Mouse (Mus musculus) liver, embryonic 13.5 days (tissue): ENCODE data around the gene Bola2. TPM values are rescaled to one million over a fixed set of nuclear protein-coding genes. Genes with fewer than 3 reads are reported as not detected.

Experiments
- ATAC-seq: fragments of 200-750 bp; cut with Nextera tagmentation; 2 replicates; pipeline ENCODE4 v1.8.0; 2017; ENCODE audit warnings: low read depth, mild to moderate bottlenecking, moderate number of reproducible peaks, moderate library complexity
- DNase-seq: peaks from one replicate; pipeline ENCODE4 v3.0.0; 2022
- H3K27ac ChIP-seq: fragments of 300-500 bp; sonication (generic); 2 replicates; pipeline ENCODE4 v1.5.1; 2015; ENCODE audit warnings: moderate library complexity, mild to moderate bottlenecking, inconsistent platforms
- H3K27me3 ChIP-seq: fragments of 300-500 bp; sonication (generic); 2 replicates; pipeline ENCODE4 v1.6.1; 2015; ENCODE audit warnings: mild to moderate bottlenecking, inconsistent platforms
- H3K36me3 ChIP-seq: fragments of 300-500 bp; sonication (generic); 2 replicates; pipeline ENCODE4 v1.6.1; 2015; ENCODE audit warnings: mild to moderate bottlenecking, inconsistent platforms
- H3K4me1 ChIP-seq: fragments of 300-500 bp; sonication (generic); replicated peaks from 2 replicates; pipeline ENCODE4 v1.6.1; 2015; ENCODE audit warnings: inconsistent platforms
- H3K4me2 ChIP-seq: fragments of 300-500 bp; sonication (generic); 2 replicates; pipeline ENCODE4 v1.6.1; 2015; ENCODE audit warnings: inconsistent platforms, mild to moderate bottlenecking, moderate library complexity
- H3K4me3 ChIP-seq: fragments of 300-500 bp; sonication (generic); replicated peaks from 2 replicates; pipeline ENCODE4 v1.5.1; 2015; ENCODE audit warnings: mild to moderate bottlenecking, inconsistent platforms
- H3K9ac ChIP-seq: fragments of 300-500 bp; sonication (generic); 2 replicates; pipeline ENCODE4 v1.6.1; 2015; ENCODE audit warnings: mild to moderate bottlenecking, inconsistent platforms
- H3K9me3 ChIP-seq: fragments of 300-500 bp; sonication (generic); replicated peaks from 2 replicates; pipeline ENCODE4 v1.6.1; 2016; ENCODE audit warnings: inconsistent platforms
- WGBS: fragments of 180-500 bp; shearing (Covaris S2); methylation state at CpG from one replicate; pipeline ENCODE4 v1.1.7; 2015; ENCODE audit not compliant: insufficient replicate concordance; 5-methylcytosine and 5-hydroxymethylcytosine counted together
- polyA plus RNA-seq: library from polyadenylated mRNA; unstranded; fragments of >200 nt; fragmentation: Nextera tagmentation; extraction: Ambion mirVana; gene quantifications from 2 replicates; pipeline ENCODE4 v1.2.1, GENCODE M21; 2015

The Bola2 gene
- polyA plus RNA-seq, 1 experiment from 2014 or later: 128 TPM

DNA sequence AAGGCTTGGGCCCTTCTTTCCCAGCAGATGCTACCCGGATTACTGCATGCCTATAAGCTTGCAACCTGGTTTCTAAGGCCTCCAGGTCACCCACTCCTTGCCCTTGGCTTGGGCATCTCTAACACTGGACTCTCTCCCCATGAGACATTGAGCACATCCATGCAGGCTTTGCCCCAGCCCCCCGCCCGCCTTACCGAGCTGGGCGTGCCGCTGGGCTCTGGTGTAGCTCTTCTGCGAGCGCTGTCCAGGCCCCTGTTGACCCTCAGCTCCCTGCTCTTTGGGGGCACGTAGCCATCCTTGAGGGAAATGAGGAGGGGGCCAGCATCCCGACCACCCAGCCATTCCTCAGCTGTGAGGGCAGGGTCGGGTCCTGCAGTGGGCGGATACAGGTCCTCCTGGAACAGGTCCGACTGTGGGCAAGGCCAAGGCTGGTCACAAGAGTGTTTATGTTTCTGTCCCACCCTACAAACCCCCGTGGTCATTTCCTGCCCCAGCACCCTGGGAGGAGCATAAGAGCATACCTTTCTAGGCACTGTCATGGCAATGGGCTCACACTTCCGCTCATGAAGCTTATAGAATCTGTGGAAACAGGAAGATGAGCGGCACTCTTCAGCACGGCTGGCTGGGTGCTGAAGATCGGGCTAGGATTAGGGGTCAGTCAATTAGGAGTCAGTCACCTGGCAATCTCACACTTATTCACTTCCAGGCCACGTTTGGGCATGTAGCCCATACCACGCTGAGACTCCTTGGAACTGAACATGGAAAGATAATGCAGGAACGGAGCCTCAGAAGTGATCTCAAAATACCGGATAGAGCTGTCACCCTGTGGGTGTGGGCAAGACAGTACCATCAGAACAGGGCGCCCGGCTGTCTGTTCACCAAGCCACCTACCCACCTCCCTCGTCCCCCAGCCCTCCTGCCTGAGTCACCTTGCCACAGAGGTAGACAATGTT is 5.1 kb downstream of the Bola2 start:
- peaks cover 36% of the 10 kb centered on the region; the same call in 1 of the 2 replicates for H3K36me3 ChIP-seq
- H3K27ac ChIP-seq: no peak overlapping the region; the same call in 1 of the 2 replicates
- WGBS: 74% methylated on average over 25 of the region's 25 CpGs
- DNase-seq (no peak), ATAC-seq (no peak)
- H3K4me1 ChIP-seq: peaks cover 74% of the 10 kb centered on the region
- H3K9me3 ChIP-seq: no peaks in the 10 kb centered on the region
- H3K27me3 ChIP-seq: peaks cover 38% of the 10 kb centered on the region
- no peak overlapping the region for H3K4me3 ChIP-seq
- H3K4me2 ChIP-seq: peak overlapping the region; percentile 47; the same call in 1 of the 2 replicates
- H3K9ac ChIP-seq: 0 out of 2 replicates have a peak overlapping the region, but pooled peaks have one; percentile 33

DNA sequence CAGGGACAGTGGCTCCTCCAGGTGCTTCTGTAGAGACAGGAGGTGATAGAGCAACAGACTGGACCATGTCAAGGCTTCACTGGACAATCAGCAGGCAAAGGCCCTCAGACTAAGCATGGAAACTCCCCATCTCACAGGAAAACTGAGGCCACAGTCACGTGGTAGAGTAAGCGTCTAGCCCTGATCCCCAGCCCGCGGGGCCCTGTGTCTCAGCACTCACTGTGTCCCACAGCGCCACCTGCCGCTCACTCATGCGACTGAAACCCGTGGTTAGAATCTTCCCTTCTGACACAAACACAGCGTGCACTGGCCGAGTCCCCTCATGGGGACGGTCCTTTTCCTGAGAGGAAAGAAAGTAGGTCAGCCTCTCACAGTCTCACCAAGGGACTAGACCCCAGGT is 5.9 kb downstream of the Bola2 start:
- Histone ChIP-seq H3K4me2 (peak overlapping the region; percentile 47), H3K4me3 (peak overlapping the region; percentile 32), H3K4me1 (peaks cover 74% of the 10 kb centered on the region), H3K36me3 (peaks cover 36% of the 10 kb centered on the region; the same call in 1 of the 2 replicates), H3K9ac (peak overlapping the region; percentile 33; the same call in 1 of the 2 replicates), H3K27ac (no peak overlapping the region; the same call in 1 of the 2 replicates), H3K27me3 (peaks cover 42% of the 10 kb centered on the region), H3K9me3 (no peaks in the 10 kb centered on the region)
- ATAC-seq (peak; percentile 52), DNase-seq (peak; percentile 80)
- WGBS: under 1% methylated on average over 11 of the region's 11 CpGs

DNA sequence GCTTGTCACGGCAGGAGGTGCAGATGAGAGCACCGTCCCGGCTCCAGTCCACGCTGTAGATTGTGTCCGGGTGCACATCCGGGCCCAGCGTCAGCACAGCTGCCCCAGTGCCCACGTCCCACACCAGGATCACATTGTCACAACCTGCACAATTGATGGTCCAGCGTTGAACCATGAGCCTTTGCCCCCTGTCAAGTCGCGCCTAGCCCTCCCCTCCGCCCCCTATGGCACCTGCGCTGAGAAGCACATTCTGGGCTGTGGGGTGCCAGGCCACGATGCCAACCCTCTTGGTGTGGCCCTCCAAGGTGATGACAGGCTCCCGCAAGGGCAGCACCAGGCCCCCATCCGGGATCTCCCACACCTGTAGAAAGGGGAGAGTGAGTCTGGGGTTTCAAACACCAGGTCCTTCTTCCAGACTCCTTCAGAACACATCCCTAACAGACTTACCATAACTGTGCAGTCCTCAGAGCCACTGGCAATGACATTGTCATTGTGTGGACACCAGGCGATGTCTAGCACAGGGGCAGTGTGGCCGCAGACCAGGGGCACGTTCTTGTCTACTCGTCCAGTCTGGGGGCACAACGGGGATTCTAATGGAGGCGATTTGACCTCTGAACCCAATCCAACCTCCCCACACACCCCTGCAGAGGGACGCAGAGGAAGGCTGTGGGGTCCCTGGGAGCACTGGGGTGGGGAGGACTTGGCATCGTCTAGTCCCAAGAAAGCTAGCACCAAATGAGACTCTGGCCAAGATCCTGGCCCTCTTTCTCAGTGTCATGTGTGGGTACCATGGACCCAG is 6.6 kb downstream of the Bola2 start:
- peak overlapping the region; percentile 33 for H3K9ac ChIP-seq

DNA sequence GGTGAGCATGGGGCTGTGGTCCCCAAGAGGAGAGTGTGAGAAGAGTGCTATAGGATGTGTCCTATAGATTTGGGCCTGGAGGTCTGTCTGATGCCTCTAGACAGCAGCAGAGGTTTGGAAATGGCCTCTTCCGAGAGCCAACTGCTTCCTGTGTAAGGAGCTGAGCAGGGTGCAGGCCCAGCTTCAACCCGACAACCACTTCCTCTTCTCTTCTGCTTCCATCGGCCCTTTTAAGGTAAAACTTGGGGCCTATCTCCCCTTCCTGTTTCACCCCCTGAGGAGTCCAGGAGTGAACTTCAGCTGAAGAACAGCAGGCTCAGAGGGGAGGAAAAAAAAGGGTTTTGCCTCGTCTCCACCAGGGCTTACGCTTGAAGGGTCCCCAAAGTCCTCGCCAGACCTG is 7.2 kb downstream of the Bola2 start:
- ATAC-seq: no peak
- peaks cover 42% of the 10 kb centered on the region for H3K27me3 ChIP-seq
- H3K9me3 ChIP-seq: no peaks in the 10 kb centered on the region
- peaks cover 62% of the 10 kb centered on the region for H3K4me1 ChIP-seq
- DNase-seq: no peak
- H3K36me3 ChIP-seq: peaks cover 30% of the 10 kb centered on the region; the same call in 1 of the 2 replicates
- WGBS: 30% methylated on average over 6 of the region's 6 CpGs
- H3K4me2 ChIP-seq: peak overlapping the region; percentile 64
- H3K27ac ChIP-seq: peak overlapping the region; percentile 73
- peak overlapping the region; percentile 50 for H3K4me3 ChIP-seq
- peak overlapping the region; percentile 49; the same call in 1 of the 2 replicates for H3K9ac ChIP-seq

More for the DNA sequence above, 6.6 kb downstream of the Bola2 start:
- Histone ChIP-seq H3K9me3 (no peaks in the 10 kb centered on the region), H3K27ac (peak overlapping the region; percentile 53), H3K4me3 (peak overlapping the region; percentile 32), H3K27me3 (peaks cover 42% of the 10 kb centered on the region), H3K4me1 (peaks cover 68% of the 10 kb centered on the region), H3K36me3 (peaks cover 36% of the 10 kb centered on the region; the same call in 1 of the 2 replicates), H3K4me2 (peak overlapping the region; percentile 47)
- 48% methylated on average over 24 of the region's 24 CpGs for WGBS
- no peak for DNase-seq
- no peak for ATAC-seq

DNA sequence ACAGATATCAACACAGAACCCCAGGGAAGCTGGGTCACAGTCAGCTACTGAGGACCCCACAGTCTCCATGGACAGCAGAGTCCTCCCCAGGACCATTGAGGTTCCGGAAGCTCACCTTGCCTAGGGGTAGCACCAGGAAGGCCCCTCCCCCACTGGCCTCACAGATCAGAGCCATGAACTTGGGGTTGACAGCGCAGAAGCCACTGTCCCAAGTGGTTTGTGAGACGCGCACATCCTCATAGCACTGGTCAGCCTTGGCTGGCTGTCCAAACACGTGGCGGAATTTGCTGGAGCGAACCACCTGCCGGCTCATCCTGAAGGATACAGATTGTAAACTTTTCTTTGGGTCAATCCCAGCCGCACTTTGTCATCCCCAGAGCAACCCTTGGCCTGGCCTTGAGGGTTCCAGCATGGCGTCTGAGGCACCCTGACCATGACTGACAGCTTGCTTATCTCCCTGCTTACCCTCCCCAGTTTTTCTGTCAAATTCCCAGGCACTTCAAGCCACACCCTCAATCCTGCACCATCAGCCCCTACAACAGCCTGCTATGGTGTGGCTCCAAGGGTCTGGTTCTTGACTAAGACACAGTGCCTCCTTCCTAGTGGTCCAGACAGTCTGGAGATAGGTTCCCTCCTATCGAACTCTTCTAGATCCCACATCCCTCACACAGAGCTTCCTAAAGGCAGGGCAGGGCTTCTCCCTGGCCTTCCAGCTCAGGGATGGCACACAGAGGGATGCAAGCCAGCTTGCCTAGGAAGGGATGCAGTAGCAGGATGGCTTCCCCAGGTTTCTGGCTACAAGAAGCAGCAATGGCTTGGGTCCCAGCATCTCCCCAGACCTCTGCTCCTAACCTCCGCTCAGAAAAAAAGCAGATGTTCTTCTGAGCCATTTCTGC is 7.9 kb downstream of the Bola2 start:
- 46% methylated on average over 12 of the region's 12 CpGs for WGBS

DNA sequence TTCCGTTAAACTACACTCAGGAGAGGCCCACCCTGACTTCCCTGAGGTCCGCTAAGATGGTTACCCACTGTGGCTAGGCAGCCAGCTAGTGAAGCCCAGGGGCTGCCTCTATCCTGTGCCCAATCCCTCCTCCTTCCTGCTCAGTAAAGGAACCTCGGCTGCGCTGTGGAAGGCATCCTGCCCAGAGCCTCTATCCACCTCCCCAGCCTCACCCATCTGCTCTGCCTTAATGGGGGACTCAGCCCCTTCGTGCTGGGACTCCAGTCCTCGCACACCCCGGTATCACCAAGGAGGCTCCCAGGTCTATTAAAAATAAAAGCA is 8.5 kb downstream of the Bola2 start:
- H3K27ac ChIP-seq: peak overlapping the region; percentile 73

More for the DNA sequence above, 7.9 kb downstream of the Bola2 start:
- ATAC-seq: no peak
- Histone ChIP-seq H3K9me3 (no peaks in the 10 kb centered on the region), H3K4me1 (peaks cover 64% of the 10 kb centered on the region), H3K27ac (peak overlapping the region; percentile 73), H3K27me3 (peaks cover 42% of the 10 kb centered on the region), H3K4me3 (peak overlapping the region; percentile 50), H3K36me3 (peaks cover 23% of the 10 kb centered on the region; the same call in 1 of the 2 replicates), H3K4me2 (peak overlapping the region; percentile 64), H3K9ac (peak overlapping the region; percentile 49)
- DNase-seq: no peak

DNA sequence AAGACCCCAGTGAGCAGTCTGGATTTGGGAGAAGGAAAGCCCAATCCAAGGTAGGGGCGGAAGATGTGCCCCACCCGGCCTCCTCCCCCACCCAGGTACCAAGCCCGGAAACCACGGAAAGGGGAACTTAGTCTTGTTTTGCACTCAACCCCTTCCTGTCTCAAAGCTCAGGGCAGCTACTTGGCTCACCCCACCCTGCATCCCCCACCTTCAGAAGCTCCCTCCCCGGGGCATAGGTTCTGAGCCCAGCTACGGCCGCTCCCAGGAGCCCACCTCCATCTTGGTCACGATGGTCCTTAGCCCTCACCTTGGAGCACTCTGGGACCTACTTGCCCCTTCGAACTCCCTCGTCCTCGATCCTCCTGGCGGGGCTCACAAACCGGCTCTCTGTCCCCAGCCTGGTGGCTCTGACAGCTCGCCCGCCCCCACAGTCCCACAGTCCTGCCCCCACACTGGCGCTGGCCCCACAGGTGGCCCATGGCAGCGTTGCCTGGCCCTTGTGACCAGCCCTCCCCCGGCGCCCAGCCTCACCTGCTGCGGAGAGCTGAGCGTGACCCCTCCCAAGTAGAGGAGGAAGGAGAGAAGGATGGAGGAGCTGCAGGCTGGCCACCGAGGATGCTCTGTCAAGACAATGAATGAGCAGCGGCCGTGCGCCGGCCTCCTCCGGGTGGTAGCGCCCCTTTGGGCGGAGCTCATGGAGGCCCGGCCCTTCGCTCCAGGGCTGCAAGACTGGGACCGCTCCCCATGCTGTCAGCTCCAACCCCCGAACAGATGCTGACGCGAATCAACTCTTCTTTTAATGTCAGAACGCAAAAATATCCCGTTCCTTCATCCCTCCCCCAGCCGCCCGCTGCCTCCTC is 9.2 kb downstream of the Bola2 start:
- Histone ChIP-seq H3K27ac (peak overlapping the region; percentile 73), H3K4me1 (peaks cover 59% of the 10 kb centered on the region), H3K9me3 (no peaks in the 10 kb centered on the region), H3K9ac (peak overlapping the region; percentile 49), H3K4me3 (peak overlapping the region; percentile 50), H3K27me3 (peaks cover 42% of the 10 kb centered on the region), H3K4me2 (peak overlapping the region; percentile 64), H3K36me3 (peaks cover 15% of the 10 kb centered on the region; the same call in 1 of the 2 replicates)
- WGBS: 2% methylated on average over 39 of the region's 39 CpGs
- DNase-seq (peak; percentile 66), ATAC-seq (peak; percentile 57)

More for the DNA sequence above, 8.5 kb downstream of the Bola2 start:
- peaks cover 64% of the 10 kb centered on the region for H3K4me1 ChIP-seq
- no peak for DNase-seq
- peaks cover 42% of the 10 kb centered on the region for H3K27me3 ChIP-seq
- 6% methylated on average over 7 of the region's 7 CpGs for WGBS
- peak overlapping the region; percentile 64 for H3K4me2 ChIP-seq
- H3K36me3 ChIP-seq: peaks cover 20% of the 10 kb centered on the region; the same call in 1 of the 2 replicates
- H3K4me3 ChIP-seq: peak overlapping the region; percentile 50
- H3K9me3 ChIP-seq: no peaks in the 10 kb centered on the region
- ATAC-seq: no peak
- H3K9ac ChIP-seq: peak overlapping the region; percentile 49

DNA sequence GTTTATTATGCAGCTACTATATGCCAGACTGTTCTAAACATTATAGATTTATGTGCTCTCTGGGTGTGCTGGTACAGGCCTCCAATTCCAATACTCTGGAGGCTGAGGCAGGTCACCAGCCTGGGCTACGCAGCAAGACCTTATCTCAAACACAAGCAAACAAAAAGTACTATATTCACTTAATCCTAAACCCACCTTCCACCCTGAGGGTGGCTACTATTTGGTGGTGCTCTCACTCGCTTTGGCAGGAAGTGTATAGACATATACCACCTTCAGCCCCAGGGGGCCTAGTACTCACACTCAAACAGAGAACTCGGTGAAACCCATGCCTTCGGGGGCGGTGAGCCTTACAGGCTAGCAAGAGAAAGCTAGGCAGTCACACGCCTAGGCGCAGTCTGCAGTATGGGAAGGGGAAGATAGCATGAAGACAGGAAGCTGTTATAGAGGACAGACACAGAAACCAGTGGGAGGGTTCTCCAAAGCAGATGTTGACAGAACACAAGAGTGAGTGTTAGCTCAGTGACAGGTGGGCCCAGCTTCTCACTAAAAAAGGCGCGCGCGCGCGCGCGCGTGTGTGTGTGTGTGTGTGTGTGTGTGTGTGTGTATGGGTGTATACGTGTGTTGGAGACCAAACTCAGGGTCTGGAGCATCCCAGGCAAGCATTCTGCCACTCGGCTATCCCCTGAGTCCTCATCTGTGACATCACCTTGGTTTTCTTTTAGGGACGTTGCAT is 12.4 kb downstream of the Bola2 start, which contains the start of gene Coro1a:
Gene Coro1a (minus strand): TSS at position 346 of the 733 bp plus-strand sequence.
- Histone ChIP-seq H3K4me1 (peaks cover 28% of the 10 kb centered on the region), H3K27me3 (peaks cover 32% of the 10 kb centered on the region), H3K4me2 (no peak within 1 kb of the TSS), H3K36me3 (no peaks in the 10 kb centered on the region), H3K9ac (no peak within 1 kb of the TSS), H3K4me3 (no peak within 1 kb of the TSS), H3K27ac (no peak within 1 kb of the TSS), H3K9me3 (no peaks in the 10 kb centered on the region)
- ATAC-seq: no peak; the same call in 1 of the 2 replicates
- DNase-seq: no peak
- WGBS: 49% methylated on average over 19 of the region's 19 CpGs

DNA sequence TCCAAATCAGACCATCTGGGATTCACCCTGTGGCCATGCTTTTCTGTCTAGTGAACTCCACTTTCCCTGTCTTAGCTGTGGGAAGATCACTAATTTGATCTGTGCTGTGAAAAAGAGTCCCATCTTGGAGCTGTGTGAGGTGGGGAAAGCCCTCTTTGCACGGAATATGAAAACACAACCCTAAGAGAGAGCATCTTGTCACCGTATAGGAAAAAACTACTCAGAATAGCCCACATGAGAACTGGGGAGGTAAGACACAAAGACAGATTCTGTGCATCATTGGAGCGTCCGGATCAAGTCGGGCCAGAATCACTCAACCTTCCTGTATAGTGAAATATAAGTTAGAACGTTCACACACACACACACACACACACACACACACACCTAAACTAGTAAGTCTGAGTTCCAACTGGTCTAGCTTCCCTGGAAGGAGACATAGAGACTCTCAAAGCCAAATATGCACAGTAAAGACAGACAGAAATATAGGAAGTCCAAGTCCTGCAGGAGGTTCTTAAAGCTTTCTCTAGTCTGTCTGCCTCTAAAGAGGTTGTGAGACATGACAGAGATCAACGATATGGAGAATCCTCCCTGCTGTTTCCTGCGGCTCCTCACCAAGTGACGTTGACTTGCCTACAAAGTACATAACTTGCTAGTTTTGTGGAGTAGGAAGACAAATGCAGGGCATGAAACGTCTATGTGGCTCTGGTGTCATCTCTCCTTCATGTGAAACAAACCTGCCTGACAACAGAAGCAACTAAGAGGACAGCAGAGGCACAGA is 13.2 kb downstream of the Bola2 start:
- WGBS: 69% methylated on average over 10 of the region's 10 CpGs
- DNase-seq (no peak), ATAC-seq (no peak)
- Histone ChIP-seq H3K9me3 (no peaks in the 10 kb centered on the region), H3K4me3 (no peak overlapping the region), H3K27me3 (peaks cover 24% of the 10 kb centered on the region), H3K4me1 (peaks cover 25% of the 10 kb centered on the region), H3K9ac (no peak overlapping the region), H3K36me3 (no peaks in the 10 kb centered on the region), H3K4me2 (no peak overlapping the region), H3K27ac (no peak overlapping the region)
